Mouse (Mus musculus) mammary gland, adult 2 months (tissue): ENCODE measurements around the gene Abhd15. TPM values are rescaled to one million over a fixed set of nuclear protein-coding genes. Genes with fewer than 3 reads are reported as not detected.

Experiments used
- polyA plus RNA-seq: library from polyadenylated mRNA; depleted of rRNA; stranded (reverse); fragments of >200 nt; gene quantifications from 2 replicates; pipeline ENCODE4 v1.2.3, GENCODE M21; 2012; ENCODE audit warnings: low replicate concordance; rRNA removed

The Abhd15 gene
- polyA plus RNA-seq = 24.1 and 48.2 TPM in 2 replicates

GRCm38 (mm10) chr11:77514832-77515636 lies at the start of gene Abhd15:
Gene Abhd15 (plus strand): TSS chr11:77515121.

GRCm38 (mm10) chr11:77489591-77490235 lies 25.2 kb upstream of the Abhd15 start, which contains the start of gene Ankrd13b:
Gene Ankrd13b (minus strand): TSS chr11:77489678.

GRCm38 (mm10) chr11:77493512-77494343 lies 21.2 kb upstream of the Abhd15 start, which contains the start of gene Git1:
Gene Git1 (plus strand): TSS chr11:77493562.

GRCm38 (mm10) chr11:77515637-77516552 lies 974 bp downstream of the Abhd15 start, which contains the start of gene Trp53i13:
Gene Trp53i13 (minus strand): TSS chr11:77515980.

GRCm38 (mm10) chr11:77519043-77519442 lies 4.1 kb downstream of the Abhd15 start, which contains the start of gene Gm10392:
Gene Gm10392 (minus strand): TSS chr11:77519198.

Other genes with a start within 250 kb of the Abhd15 start
- gene Coro6, start 52.7 kb upstream of the Abhd15 start, polyA plus RNA-seq = 15.7 and 67.0 TPM in 2 replicates
- gene Ankrd13b, start 25.4 kb upstream of the Abhd15 start, polyA plus RNA-seq = 34.9 and 45.6 TPM in 2 replicates
- 60.1 and 92.3 TPM in 2 replicates for gene Git1, start 21.6 kb upstream of the Abhd15 start, polyA plus RNA-seq
- 32.3 and 56.0 TPM in 2 replicates for gene Trp53i13, start 859 bp downstream of the Abhd15 start, polyA plus RNA-seq
- 0.13 and 0.19 TPM in 2 replicates for gene Gm10392, start 4.1 kb downstream of the Abhd15 start, polyA plus RNA-seq
- gene Taok1, start 92.7 kb downstream of the Abhd15 start, polyA plus RNA-seq = 3.4 and 8.1 TPM in 2 replicates
- 13.6 and 24.4 TPM in 2 replicates for gene Nufip2, start 171.0 kb downstream of the Abhd15 start, polyA plus RNA-seq
- not detected in 2 replicates for gene Cryba1, start 210.2 kb downstream of the Abhd15 start, polyA plus RNA-seq
- 47.0 and 51.8 TPM in 2 replicates for gene Myo18a, start 248.1 kb downstream of the Abhd15 start, polyA plus RNA-seq